Mouse (Mus musculus): ENCODE data around the gene Kif20b. TPM values are rescaled to one million over a fixed set of nuclear protein-coding genes. Genes with fewer than 3 reads are reported as not detected.

The Kif20b gene
- total RNA-seq (2023) = 10 to 100 TPM; 29.7 to 30.8 TPM

GRCm38 (mm10) chr19:34921652-34922602, at the start of gene Kif20b:
Gene Kif20b, plus strand, starts transcription at chr19:34922361.

DNA sequence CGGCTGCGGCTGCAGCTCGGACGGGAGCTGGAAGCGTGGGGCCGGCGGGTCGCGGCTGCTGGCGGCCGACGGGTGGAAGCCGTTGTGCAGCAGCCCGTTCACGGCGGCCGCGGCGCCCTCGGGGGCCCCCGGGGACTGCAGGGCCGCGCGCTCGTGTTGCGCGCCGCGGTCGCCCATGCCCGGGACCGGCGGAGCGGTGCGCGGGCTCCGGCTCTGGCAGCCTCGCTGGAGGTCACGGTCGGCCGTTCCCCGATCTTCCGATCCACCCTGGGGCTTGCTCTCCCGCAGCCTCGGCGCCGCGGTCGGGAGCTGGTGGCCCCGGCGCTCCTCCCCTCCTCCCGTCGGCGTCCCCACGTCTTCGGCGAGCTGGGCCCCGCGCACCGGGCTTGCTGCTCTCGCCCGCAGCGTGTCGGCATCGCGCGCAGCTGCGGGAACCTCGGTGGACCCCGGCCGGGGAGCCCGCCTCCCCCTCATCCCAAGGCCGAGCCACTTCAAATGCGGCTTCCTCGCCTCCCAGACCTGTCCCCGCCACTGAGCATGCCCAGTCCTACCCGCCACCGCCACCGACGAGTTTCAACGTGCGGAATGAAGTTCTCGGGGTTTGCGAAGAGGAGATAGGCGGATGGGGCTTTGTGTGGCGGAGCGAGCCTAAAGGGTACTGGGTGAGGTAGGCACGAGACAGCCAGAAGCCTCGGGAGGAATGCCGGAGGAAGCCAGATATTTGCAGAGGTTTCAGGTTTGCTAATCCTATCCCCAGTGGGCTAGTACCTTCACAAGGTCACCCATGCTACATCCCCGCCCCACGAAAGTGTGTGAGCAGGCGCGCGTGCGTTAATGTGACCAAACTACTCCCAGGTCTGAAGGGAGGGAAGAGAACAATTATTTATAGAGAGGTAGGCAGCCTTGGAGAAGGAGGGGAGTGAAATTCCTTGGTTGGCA, 43.3 kb upstream of the Kif20b start, which contains the start of gene Pank1:
TSS of gene Pank1 (minus strand) at position 853 of the 939 bp plus-strand sequence.

Other genes with a start within 250 kb of the Kif20b start
- not detected for gene Slc16a12, start 175.1 kb upstream of the Kif20b start, total RNA-seq (2023)
- gene Pank1, start 42.9 kb upstream of the Kif20b start, total RNA-seq (2023) = 1 to 10 TPM; 2.2 to 2.3 TPM